Mouse (Mus musculus) E14TG2a.4 (cell line): ENCODE data around the gene Cadps.

Source experiments
- H3K27me3 ChIP-seq: 2 replicates; pipeline ENCODE4 v1.6.1; 2014; ENCODE audit warnings: low read length, control low read depth; ENCODE audit not compliant: insufficient read depth
- H3K36me3 ChIP-seq: 2 replicates; pipeline ENCODE4 v1.6.1; 2014; ENCODE audit warnings: low read length, control low read depth; ENCODE audit not compliant: insufficient read depth
- H3K4me1 ChIP-seq: replicated peaks from 2 replicates; pipeline ENCODE4 v1.6.1; 2014; ENCODE audit warnings: low read depth, low read length, control low read depth
- H3K4me3 ChIP-seq: replicated peaks from 2 replicates; pipeline ENCODE4 v1.5.1; 2014; ENCODE audit warnings: mild to moderate bottlenecking, low read length
- H3K9me3 ChIP-seq: 2 replicates; pipeline ENCODE4 v1.6.1; 2014; ENCODE audit warnings: low read length, control low read depth
- CTCF ChIP-seq: conservative IDR thresholded peaks from 2 replicates; pipeline ENCODE4 v1.5.1; 2014; ENCODE audit warnings: low read length
- NANOG ChIP-seq: IDR thresholded peaks from 2 replicates; pipeline ENCODE4 v1.6.1; 2014; ENCODE audit warnings: borderline replicate concordance, low read length, mixed read lengths
- POU5F1 ChIP-seq: IDR thresholded peaks from 2 replicates; pipeline ENCODE4 v1.6.1; 2014; ENCODE audit warnings: low read length, borderline replicate concordance

Gene Cadps

GRCm38 (mm10) chr14:12539071-12539470 lies 283.8 kb downstream of the Cadps start:
- no peak for TF ChIP-seq NANOG
- TF ChIP-seq POU5F1, result no peak
- no peak for TF ChIP-seq CTCF
- Histone ChIP-seq H3K4me3 (no peak overlapping the region), H3K36me3 (no peaks in the 10 kb centered on the region), H3K27me3 (no peaks in the 10 kb centered on the region), H3K9me3 (peaks cover 11% of the 10 kb centered on the region; the same call in 1 of the 2 replicates), H3K4me1 (no peaks in the 10 kb centered on the region)

- peak; percentile 14; the same call in 1 of the 2 replicates for TF ChIP-seq CTCF
- TF ChIP-seq NANOG, result no peak
Measured at GRCm38 (mm10) chr14:12531101-12531500, 291.8 kb downstream of the Cadps start.

GRCm38 (mm10) chr14:12530554-12530953 lies 292.3 kb downstream of the Cadps start:
- TF ChIP-seq POU5F1 (no peak), NANOG (no peak), CTCF (no peak)
- no peaks in the 10 kb centered on the region for H3K9me3 ChIP-seq
- H3K4me1 ChIP-seq, result no peaks in the 10 kb centered on the region
- 0 out of 2 replicates have a peak, but pooled peaks cover 6% of the 10 kb centered on the region for H3K27me3 ChIP-seq
- no peaks in the 10 kb centered on the region for H3K36me3 ChIP-seq
- no peak overlapping the region for H3K4me3 ChIP-seq

More at GRCm38 (mm10) chr14:12531101-12531500, 291.8 kb downstream of the Cadps start:
- Histone ChIP-seq H3K4me1 (no peaks in the 10 kb centered on the region), H3K27me3 (0 out of 2 replicates have a peak, but pooled peaks cover 6% of the 10 kb centered on the region), H3K9me3 (no peaks in the 10 kb centered on the region), H3K36me3 (no peaks in the 10 kb centered on the region), H3K4me3 (no peak overlapping the region)

- Histone ChIP-seq H3K27me3 (0 out of 2 replicates have a peak, but pooled peaks cover 6% of the 10 kb centered on the region), H3K4me3 (no peak overlapping the region), H3K36me3 (no peaks in the 10 kb centered on the region), H3K4me1 (no peaks in the 10 kb centered on the region), H3K9me3 (no peaks in the 10 kb centered on the region)
- TF ChIP-seq CTCF (peak; percentile 72), POU5F1 (no peak)
Measured at GRCm38 (mm10) chr14:12529961-12530542, 292.8 kb downstream of the Cadps start.

- H3K36me3 ChIP-seq, result no peaks in the 10 kb centered on the region
- TF ChIP-seq POU5F1, result no peak
- TF ChIP-seq NANOG, result no peak
- TF ChIP-seq CTCF, result no peak
- no peaks in the 10 kb centered on the region for H3K4me1 ChIP-seq
- no peaks in the 10 kb centered on the region for H3K9me3 ChIP-seq
- no peak overlapping the region for H3K4me3 ChIP-seq
- H3K27me3 ChIP-seq, result 0 out of 2 replicates have a peak, but pooled peaks cover 6% of the 10 kb centered on the region
Measured at GRCm38 (mm10) chr14:12527296-12527695, 295.6 kb downstream of the Cadps start.

GRCm38 (mm10) chr14:12507018-12507417 lies 315.9 kb downstream of the Cadps start:
- no peaks in the 10 kb centered on the region for H3K27me3 ChIP-seq
- no peak overlapping the region for H3K4me3 ChIP-seq
- no peak for TF ChIP-seq CTCF
- TF ChIP-seq NANOG, result no peak
- peaks cover 11% of the 10 kb centered on the region for H3K4me1 ChIP-seq
- no peaks in the 10 kb centered on the region for H3K9me3 ChIP-seq
- no peaks in the 10 kb centered on the region for H3K36me3 ChIP-seq

GRCm38 (mm10) chr14:12504191-12504947 lies 318.5 kb downstream of the Cadps start:
- Histone ChIP-seq H3K9me3 (no peaks in the 10 kb centered on the region), H3K4me3 (no peak overlapping the region), H3K36me3 (no peaks in the 10 kb centered on the region), H3K4me1 (peaks cover 9% of the 10 kb centered on the region), H3K27me3 (no peaks in the 10 kb centered on the region)
- TF ChIP-seq POU5F1, result no peak
- no peak for TF ChIP-seq NANOG
- TF ChIP-seq CTCF, result no peak

- Histone ChIP-seq H3K36me3 (no peaks in the 10 kb centered on the region), H3K9me3 (no peaks in the 10 kb centered on the region), H3K4me3 (no peak overlapping the region), H3K4me1 (no peaks in the 10 kb centered on the region), H3K27me3 (no peaks in the 10 kb centered on the region)
- TF ChIP-seq NANOG, result no peak
- TF ChIP-seq CTCF, result no peak
- no peak for TF ChIP-seq POU5F1
Measured at GRCm38 (mm10) chr14:12462206-12462605, 360.7 kb downstream of the Cadps start.
